Comparison of ENCODE assay signal across 16 mouse cellular contexts in the genomic region with DNA sequence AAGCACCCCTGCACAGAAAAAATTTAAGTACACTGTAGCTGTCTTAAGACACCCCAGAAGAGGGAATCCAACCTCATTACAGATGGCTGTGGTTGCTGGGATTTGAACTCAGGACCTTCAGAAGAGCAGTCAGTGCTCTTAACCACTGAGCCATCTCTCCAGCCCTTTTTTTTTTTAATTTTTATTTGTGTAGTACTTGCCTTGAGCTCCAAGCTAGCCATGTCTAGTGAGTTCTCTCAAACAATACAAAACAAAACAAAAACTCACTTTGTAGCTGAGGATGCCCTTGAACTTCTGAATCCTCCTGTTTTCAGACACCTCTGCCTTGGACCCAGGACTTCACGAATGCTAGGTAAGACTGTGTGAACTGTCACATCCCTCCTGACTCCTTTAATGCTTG.
"Had no signal": no experiment of that assay in that cellular context is flagged by ENCODE, and none has a peak within 500 bp of the region (broad histone marks: within the 10 kb centered on the region; RNA-seq: fewer than 3 reads in every experiment).

No protein-coding gene starts in this region.

- H3K4me1 ChIP-seq: limb, embryonic 13.5 days; neural tube, embryonic 12.5 days; neural tube, embryonic 15.5 days had no signal

- H3K36me3 ChIP-seq: limb, embryonic 10.5 days; limb, embryonic 13.5 days; liver, embryonic 15.5 days; midbrain, embryonic 10.5 days; midbrain, embryonic 13.5 days; neural tube, embryonic 12.5 days; neural tube, embryonic 15.5 days had no signal

- H3K27ac ChIP-seq: kidney, postnatal 0 days; limb, embryonic 13.5 days; midbrain, embryonic 13.5 days; neural tube, embryonic 12.5 days; neural tube, embryonic 15.5 days; stomach, postnatal 0 days had no signal

- DNase-seq: lung, adult 2 months; right cerebral cortex, adult 18-20 months; right cerebral cortex, postnatal 25 days had no signal

- ATAC-seq: intestine, postnatal 0 days; midbrain, embryonic 13.5 days; midbrain, embryonic 16.5 days had no signal

- H3K4me3 ChIP-seq: limb, embryonic 10.5 days; limb, embryonic 13.5 days; liver, embryonic 15.5 days; midbrain, embryonic 10.5 days; midbrain, embryonic 13.5 days; myocyte; neural tube, embryonic 12.5 days; neural tube, embryonic 15.5 days had no signal

- H3K4me2 ChIP-seq: limb, embryonic 13.5 days; midbrain, embryonic 13.5 days; neural tube, embryonic 12.5 days; neural tube, embryonic 15.5 days had no signal

- H3K27me3 ChIP-seq: limb, embryonic 13.5 days; liver, embryonic 15.5 days; midbrain, embryonic 13.5 days; neural tube, embryonic 12.5 days; neural tube, embryonic 15.5 days had no signal

- H3K9me3 ChIP-seq: limb, embryonic 10.5 days; limb, embryonic 13.5 days; liver, embryonic 15.5 days; megakaryocyte, embryonic 14.5 days; midbrain, embryonic 10.5 days; midbrain, embryonic 13.5 days; neural tube, embryonic 12.5 days; neural tube, embryonic 15.5 days had no signal

- H3K9ac ChIP-seq: limb, embryonic 13.5 days; liver, embryonic 15.5 days; midbrain, embryonic 13.5 days; neural tube, embryonic 12.5 days; neural tube, embryonic 15.5 days had no signal
